Mouse (Mus musculus) monocyte, adult 5-6 weeks (primary cell): ENCODE measurements at regions not wholly inside any gene's neighbourhood (a gene's known extent, or its start where the extent isn't known, plus 50 kb on each side); places are given as distances from the start of the nearest gene placed in this dataset.
"Not testable (repeated sequence)": the region's sequence is repeated elsewhere in the genome, so short reads cannot be mapped to it uniquely, and the experiment has no call there.

Source experiments
- ATAC-seq: fragments of 153-309, 156-312 bp; replicated peaks from 2 replicates; pipeline ENCODE4 v1.8.0; 2017; ENCODE audit warnings: mild to moderate bottlenecking; ENCODE audit not compliant: low TSS enrichment, insufficient number of reproducible peaks, severe bottlenecking, poor library complexity, low FRiP score

- no peak for ATAC-seq
Observed at GRCm38 (mm10) chr5:52026148-52026547, 164.2 kb downstream of the Dhx15 start.

GRCm38 (mm10) chr5:52023212-52023611, 167.1 kb downstream of the Dhx15 start:
- ATAC-seq = no peak

- no peak for ATAC-seq
Observed at GRCm38 (mm10) chr5:52016992-52017391, 173.3 kb downstream of the Dhx15 start.

- ATAC-seq = no peak
Observed at GRCm38 (mm10) chr5:52015786-52016185, 174.5 kb downstream of the Dhx15 start.

GRCm38 (mm10) chr5:52010426-52010825, 179.9 kb downstream of the Dhx15 start:
- ATAC-seq = no peak

- no peak for ATAC-seq
Observed at GRCm38 (mm10) chr5:52008942-52009341, 181.4 kb downstream of the Dhx15 start.

- no peak for ATAC-seq
Observed at GRCm38 (mm10) chr5:52006843-52007242, 183.5 kb downstream of the Dhx15 start.

GRCm38 (mm10) chr5:51990847-51991610, 199.3 kb downstream of the Dhx15 start:
- no peak for ATAC-seq

- ATAC-seq = no peak
Observed at GRCm38 (mm10) chr5:51989396-51989795, 200.9 kb downstream of the Dhx15 start.

- no peak for ATAC-seq
Observed at GRCm38 (mm10) chr5:51988913-51989312, 201.4 kb downstream of the Dhx15 start.

GRCm38 (mm10) chr5:51984966-51985365, 205.3 kb downstream of the Dhx15 start:
- ATAC-seq = no peak

- no peak for ATAC-seq
Observed at GRCm38 (mm10) chr5:51982780-51983179, 207.5 kb downstream of the Dhx15 start.

GRCm38 (mm10) chr5:51980901-51981300, 209.4 kb downstream of the Dhx15 start:
- ATAC-seq = no peak

GRCm38 (mm10) chr5:51952499-51952898, 237.8 kb downstream of the Dhx15 start:
- no peak for ATAC-seq

- ATAC-seq = no peak
Observed at GRCm38 (mm10) chr5:51949996-51950395, 240.3 kb downstream of the Dhx15 start.

- no peak for ATAC-seq
Observed at GRCm38 (mm10) chr5:51946062-51946461, 244.3 kb downstream of the Dhx15 start.

- not testable (repeated sequence) for ATAC-seq
Observed at GRCm38 (mm10) chr5:51941925-51942291, 248.4 kb downstream of the Dhx15 start.

- ATAC-seq = no peak
Observed at GRCm38 (mm10) chr5:51941255-51941924, 248.9 kb downstream of the Dhx15 start.

- ATAC-seq = no peak
Observed at GRCm38 (mm10) chr5:51938845-51939244, 251.5 kb downstream of the Dhx15 start.

GRCm38 (mm10) chr5:51937320-51937719, 253.0 kb downstream of the Dhx15 start:
- no peak for ATAC-seq
